Mouse (Mus musculus) urinary bladder, postnatal 25 days (tissue): ENCODE results near the gene Lrrc1.

ENCODE experiments used
- DNase-seq: peaks from one replicate; pipeline ENCODE4 v3.0.0; 2022; ENCODE audit warnings: low spot score

Gene Lrrc1

DNA sequence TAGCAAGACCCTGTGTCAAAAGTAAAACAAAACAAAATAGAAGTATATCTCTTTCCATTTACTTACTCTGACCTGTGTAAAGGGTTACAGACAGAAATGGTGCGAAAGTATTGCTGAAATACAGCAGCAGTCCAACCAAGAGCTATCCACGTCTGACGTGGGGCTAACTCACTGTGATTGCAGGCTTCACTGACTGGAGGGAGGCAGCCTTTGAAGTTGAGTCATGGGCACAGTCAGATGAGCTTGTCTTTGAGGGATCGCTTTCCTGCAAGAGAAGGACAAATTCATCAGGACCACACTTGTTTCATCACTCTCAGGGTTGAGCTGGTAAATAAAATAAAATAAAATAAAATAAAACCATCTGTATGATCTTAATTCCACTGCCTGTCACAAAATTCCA is 160.7 kb downstream of the Lrrc1 start:
- no peak for DNase-seq

DNA sequence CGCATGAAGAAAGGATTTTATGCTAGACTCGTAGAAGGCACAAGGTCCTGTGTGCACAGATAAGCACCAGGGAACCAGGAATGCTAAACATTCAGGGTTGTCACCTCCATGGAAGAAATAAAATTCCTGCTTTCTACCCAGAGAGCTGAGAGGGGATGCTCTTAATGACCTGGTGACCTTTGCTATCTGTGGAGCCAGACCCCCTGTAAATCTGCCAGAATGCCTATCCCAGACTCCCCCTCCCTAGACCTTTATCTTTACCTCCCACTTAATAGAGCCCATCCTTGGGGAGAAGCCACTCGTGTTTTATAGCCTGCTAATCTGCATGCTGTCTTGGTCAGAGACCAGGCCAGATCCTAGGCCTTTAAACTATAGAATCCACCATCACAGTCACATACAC is 162.2 kb downstream of the Lrrc1 start:
- DNase-seq, result no peak

DNA sequence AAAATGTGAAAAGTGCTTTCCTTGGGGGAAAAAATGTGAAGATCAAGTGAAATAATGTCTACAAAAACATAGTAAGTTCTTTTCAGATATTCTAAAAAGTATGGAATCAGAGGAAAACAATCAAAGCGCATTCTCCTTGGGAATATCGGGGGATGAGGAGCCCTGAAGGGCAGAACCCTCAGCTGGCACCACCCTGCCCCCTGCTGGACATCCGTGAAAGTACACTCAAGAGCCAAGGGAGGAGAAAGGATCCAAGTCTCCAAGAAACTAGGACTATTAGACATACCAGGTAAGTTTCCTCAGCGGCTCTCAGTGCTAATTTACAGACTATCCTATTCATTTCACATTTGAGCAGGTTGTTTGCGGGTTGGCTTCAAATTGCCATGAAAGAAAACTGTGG is 163.1 kb downstream of the Lrrc1 start:
- DNase-seq, result peak; percentile 78
